Mouse (Mus musculus) MEL (cell line): Measurements from ENCODE around the gene Etnk2.

Experiments used
- MXI1 ChIP-seq: IDR thresholded peaks from 2 replicates; pipeline ENCODE4 v1.6.1; 2011; ENCODE audit warnings: mild to moderate bottlenecking, low read depth, low read length, improper control_type of control experiment
- POLR2A ChIP-seq, 2 experiments: IDR thresholded peaks; 2 replicates each; pipeline ENCODE4 v1.6.1; 2011 to 2012; ENCODE audit warnings: low read length in 2 of 2, mild to moderate bottlenecking in 2 of 2, control low read depth in 1 of 2, improper control_type of control experiment in 1 of 2, low read depth in 1 of 2, moderate library complexity in 1 of 2; ENCODE audit not compliant: control insufficient read depth in 1 of 2, insufficient read depth in 1 of 2, poor library complexity in 1 of 2
- TBP ChIP-seq: IDR thresholded peaks from 2 replicates; pipeline ENCODE4 v1.8.0; 2011; ENCODE audit warnings: low read depth, low read length, improper control_type of control experiment

DNA sequence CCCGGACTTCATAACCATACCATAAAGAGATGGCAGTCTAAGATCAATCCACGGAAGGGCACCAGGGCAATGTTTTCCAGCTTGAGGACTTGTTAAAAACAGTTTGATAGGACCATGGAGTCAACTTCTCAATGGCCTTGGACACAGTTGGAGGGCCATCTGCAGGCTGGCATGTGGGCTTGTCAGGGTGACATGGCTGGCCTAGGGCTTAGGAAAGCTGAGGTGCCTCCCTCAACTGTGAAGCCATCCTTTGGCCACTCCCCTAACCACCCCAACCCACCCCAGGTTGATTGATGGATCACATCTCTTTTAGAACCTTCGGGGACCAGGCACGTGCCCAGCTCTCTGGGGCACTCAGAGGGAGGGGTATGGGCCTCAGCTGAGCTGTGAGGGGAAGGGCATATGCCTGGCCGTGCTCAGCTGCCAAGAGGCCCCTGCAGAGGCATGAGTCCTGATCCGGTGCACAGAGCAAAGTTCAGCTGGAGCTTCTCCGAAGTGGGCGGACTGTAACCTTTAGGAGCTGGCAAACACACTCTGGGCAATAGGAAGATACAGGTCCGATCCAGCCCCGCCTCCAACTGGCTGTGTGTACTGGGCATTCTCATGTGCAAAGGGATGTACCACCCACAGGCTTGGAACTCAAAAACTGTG is 12.4 kb downstream of the Etnk2 start:
- TF ChIP-seq TBP (no peak), MXI1 (no peak), POLR2A (IDR thresholded peaks at IDR 0.05; ENCODE audit: control insufficient read depth in 1 of 2, insufficient read depth in 1 of 2, low read depth in 1 of 2, low read length in 2 of 2, poor library complexity in 1 of 2) (no peak)
